Mouse (Mus musculus) heart, embryonic 15.5 days (tissue): ENCODE data around the gene Krt77. TPM values are rescaled to one million over a fixed set of nuclear protein-coding genes. Genes with fewer than 3 reads are reported as not detected.

Experiments used
- ATAC-seq: fragments of 200-750 bp; cut with Nextera tagmentation; replicated peaks from 2 replicates; pipeline ENCODE4 v1.8.0; 2017; ENCODE audit warnings: low read depth, moderate TSS enrichment; ENCODE audit not compliant: insufficient number of reproducible peaks, insufficient read depth, low FRiP score
- H3K27ac ChIP-seq: fragments of 300-500 bp; sonication (generic); 2 replicates; pipeline ENCODE4 v1.5.1; 2015; ENCODE audit warnings: mild to moderate bottlenecking, inconsistent platforms
- H3K27me3 ChIP-seq: fragments of 300-500 bp; sonication (generic); 2 replicates; pipeline ENCODE4 v1.6.1; 2015; ENCODE audit warnings: inconsistent platforms
- H3K36me3 ChIP-seq: fragments of 300-500 bp; sonication (generic); 2 replicates; pipeline ENCODE4 v1.6.1; 2015; ENCODE audit warnings: mild to moderate bottlenecking, inconsistent platforms
- H3K4me1 ChIP-seq: fragments of 300-500 bp; sonication (generic); replicated peaks from 2 replicates; pipeline ENCODE4 v1.6.1; 2015; ENCODE audit warnings: inconsistent platforms
- H3K4me2 ChIP-seq: fragments of 300-500 bp; sonication (generic); 2 replicates; pipeline ENCODE4 v1.6.1; 2015; ENCODE audit warnings: inconsistent platforms, mild to moderate bottlenecking, moderate library complexity
- H3K4me3 ChIP-seq: fragments of 300-500 bp; sonication (generic); 2 replicates; pipeline ENCODE4 v1.5.1; 2015; ENCODE audit warnings: mild to moderate bottlenecking, inconsistent platforms
- H3K9ac ChIP-seq: fragments of 300-500 bp; sonication (generic); 2 replicates; pipeline ENCODE4 v1.6.1; 2015; ENCODE audit warnings: mild to moderate bottlenecking, inconsistent platforms
- H3K9me3 ChIP-seq: fragments of 300-500 bp; sonication (generic); replicated peaks from 2 replicates; pipeline ENCODE4 v1.6.1; 2016; ENCODE audit warnings: inconsistent platforms
- WGBS: fragments of 180-500 bp; shearing (Covaris S2); methylation state at CpG from one replicate; pipeline ENCODE4 v1.1.7; 2015; ENCODE audit warnings: mixed read lengths; 5-methylcytosine and 5-hydroxymethylcytosine counted together
- microRNA-seq: library from miRNA; unstranded; fragments of <30 nt; microRNA quantifications from one replicate; pipeline ENCODE4, GENCODE M21; 2016
- polyA plus RNA-seq: library from polyadenylated mRNA; unstranded; fragments of >200 nt; fragmentation: Nextera tagmentation; extraction: Ambion mirVana; gene quantifications from 2 replicates; pipeline ENCODE4 v1.2.1, GENCODE M21; 2015

Krt77 gene
- polyA plus RNA-seq, 1 experiment from 2014 or later = 0.20 TPM

DNA sequence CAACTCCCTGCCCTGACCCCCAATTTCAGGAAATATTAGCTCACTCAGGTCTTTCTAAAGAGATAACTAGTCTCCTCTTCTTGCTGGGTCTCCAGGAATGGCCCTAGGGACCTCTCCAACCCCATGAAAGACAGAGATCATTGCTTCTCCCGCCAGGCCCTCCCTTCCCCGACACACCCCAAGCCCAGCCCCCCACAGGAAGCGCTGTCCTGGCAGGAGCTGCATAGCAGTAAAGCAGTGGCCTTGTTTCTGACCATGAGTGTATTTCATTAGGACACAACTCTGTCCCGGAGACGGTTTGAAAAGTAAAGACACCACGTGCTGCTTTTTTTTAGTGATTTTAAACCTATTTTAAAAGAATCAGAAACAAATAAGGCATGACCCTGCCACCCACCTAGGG is 36.4 kb downstream of the Krt77 start:
- WGBS = 35% methylated on average over 6 of the region's 6 CpGs
- no peak overlapping the region for H3K4me3 ChIP-seq
- no peak overlapping the region for H3K9ac ChIP-seq
- H3K36me3 ChIP-seq = no peaks in the 10 kb centered on the region
- H3K27me3 ChIP-seq = peaks cover under 1% of the 10 kb centered on the region; the same call in 1 of the 2 replicates
- no peaks in the 10 kb centered on the region for H3K4me1 ChIP-seq
- no peak overlapping the region for H3K4me2 ChIP-seq
- no peaks in the 10 kb centered on the region for H3K9me3 ChIP-seq
- no peak for ATAC-seq
- no peak overlapping the region for H3K27ac ChIP-seq

- no peak for ATAC-seq
- Histone ChIP-seq H3K27me3 (peaks cover 13% of the 10 kb centered on the region), H3K4me3 (no peak overlapping the region), H3K4me1 (no peaks in the 10 kb centered on the region), H3K9ac (no peak overlapping the region), H3K36me3 (no peaks in the 10 kb centered on the region), H3K9me3 (no peaks in the 10 kb centered on the region), H3K27ac (no peak overlapping the region), H3K4me2 (no peak overlapping the region)
- WGBS = 65% methylated on average over 5 of the region's 5 CpGs
These were observed 40.1 kb downstream of the Krt77 start for GRCm38 (mm10) chr15:101829441-101829840.

GRCm38 (mm10) chr15:101821786-101822185 is 47.7 kb downstream of the Krt77 start:
- Histone ChIP-seq H3K27me3 (peaks cover 24% of the 10 kb centered on the region), H3K4me1 (no peaks in the 10 kb centered on the region), H3K27ac (no peak overlapping the region), H3K9me3 (no peaks in the 10 kb centered on the region), H3K4me3 (no peak overlapping the region), H3K36me3 (no peaks in the 10 kb centered on the region), H3K9ac (no peak overlapping the region), H3K4me2 (no peak overlapping the region)
- 19% methylated on average over 3 of the region's 3 CpGs for WGBS
- ATAC-seq = no peak

GRCm38 (mm10) chr15:101817875-101818274 is 51.6 kb downstream of the Krt77 start, which contains the start of gene Krt2:
TSS of gene Krt2 (minus strand) at chr15:101818169.
- Histone ChIP-seq H3K4me1 (no peaks in the 10 kb centered on the region), H3K4me3 (no peak within 1 kb of the TSS), H3K9ac (no peak within 1 kb of the TSS), H3K4me2 (no peak within 1 kb of the TSS), H3K27me3 (peaks cover 24% of the 10 kb centered on the region), H3K27ac (no peak within 1 kb of the TSS), H3K9me3 (no peaks in the 10 kb centered on the region), H3K36me3 (no peaks in the 10 kb centered on the region)
- no peak for ATAC-seq
- WGBS = 70% methylated on average over 16 of the region's 16 CpGs

Small RNA genes lying within 50 kb of the gene (microRNA-seq; reads per million reads assigned to microRNA genes)
- gene Gm44356 = not detected

Other genes with a start within 250 kb of the Krt77 start
- gene Gm5414, start 241.5 kb downstream of the Krt77 start, polyA plus RNA-seq = not detected in 2 replicates
- gene Gm5478, start 222.3 kb downstream of the Krt77 start, polyA plus RNA-seq = not detected in 2 replicates
- gene Krt6b, start 189.4 kb downstream of the Krt77 start, polyA plus RNA-seq = not detected in 2 replicates
- 0.20 and 0.36 TPM in 2 replicates for gene Krt6a, start 175.4 kb downstream of the Krt77 start, polyA plus RNA-seq
- gene Krt5, start 156.8 kb downstream of the Krt77 start, polyA plus RNA-seq = 2.8 and 29.6 TPM in 2 replicates
- gene Krt71, start 126.6 kb downstream of the Krt77 start, polyA plus RNA-seq = 0.14 TPM in 1 of 2 replicates, not detected in the other
- gene Krt72, start 83.2 kb downstream of the Krt77 start, polyA plus RNA-seq = 0.34 TPM in 1 of 2 replicates, not detected in the other
- gene Krt73, start 67.4 kb downstream of the Krt77 start, polyA plus RNA-seq = not detected in 2 replicates
- gene Krt2, start 51.5 kb downstream of the Krt77 start, polyA plus RNA-seq = not detected in 2 replicates
- 0.57 and 1.3 TPM in 2 replicates for gene Krt1, start 18.9 kb downstream of the Krt77 start, polyA plus RNA-seq
- gene Krt76, start 23.2 kb upstream of the Krt77 start, polyA plus RNA-seq = not detected in 2 replicates
- 1.0 and 3.4 TPM in 2 replicates for gene Krt4, start 55.0 kb upstream of the Krt77 start, polyA plus RNA-seq
- gene Krt79, start 70.6 kb upstream of the Krt77 start, polyA plus RNA-seq = 0.87 and 0.95 TPM in 2 replicates
- 0.04 and 0.10 TPM in 2 replicates for gene Krt78, start 84.6 kb upstream of the Krt77 start, polyA plus RNA-seq
- 30.3 and 197 TPM in 2 replicates for gene Krt8, start 134.8 kb upstream of the Krt77 start, polyA plus RNA-seq
- gene Krt18, start 158.5 kb upstream of the Krt77 start, polyA plus RNA-seq = 33.1 and 213 TPM in 2 replicates
- gene Eif4b, start 204.1 kb upstream of the Krt77 start, polyA plus RNA-seq = 56.5 and 71.8 TPM in 2 replicates
- gene Tns2, start 230.7 kb upstream of the Krt77 start, polyA plus RNA-seq = 30.9 and 31.0 TPM in 2 replicates